Mouse (Mus musculus): ENCODE data around the gene Erg. TPM values are rescaled to one million over a fixed set of nuclear protein-coding genes. Genes with fewer than 3 reads are reported as not detected.

The Erg gene
- total RNA-seq, 1 experiment from 2014 or later, result 24.3 TPM

GRCm38 (mm10) chr16:95585541-95586310, 667 bp downstream of the Erg start:
- peak; percentile 38 for DNase-seq

GRCm38 (mm10) chr16:95584751-95585528, 1.5 kb downstream of the Erg start:
- no peak for DNase-seq

- no peak for DNase-seq
Measured at GRCm38 (mm10) chr16:95579289-95579688, 7.1 kb downstream of the Erg start.

- DNase-seq, result no peak
Measured at GRCm38 (mm10) chr16:95573163-95573562, 13.2 kb downstream of the Erg start.

- DNase-seq, result peak; percentile 20
Measured at GRCm38 (mm10) chr16:95570616-95571015, 15.8 kb downstream of the Erg start.

GRCm38 (mm10) chr16:95556834-95557233, 29.6 kb downstream of the Erg start:
- no peak for DNase-seq

GRCm38 (mm10) chr16:95553136-95553535, 33.3 kb downstream of the Erg start:
- DNase-seq, result no peak

GRCm38 (mm10) chr16:95552495-95552894, 33.9 kb downstream of the Erg start:
- DNase-seq, result no peak

GRCm38 (mm10) chr16:95550496-95550895, 35.9 kb downstream of the Erg start:
- DNase-seq, result no peak

- DNase-seq, result no peak
Measured at GRCm38 (mm10) chr16:95544753-95545152, 41.6 kb downstream of the Erg start.

- DNase-seq, result no peak
Measured at GRCm38 (mm10) chr16:95543471-95543870, 42.9 kb downstream of the Erg start.

- DNase-seq, result no peak
Measured at GRCm38 (mm10) chr16:95535151-95535550, 51.2 kb downstream of the Erg start.

- DNase-seq, result no peak
Measured at GRCm38 (mm10) chr16:95532387-95533077, 53.9 kb downstream of the Erg start.

GRCm38 (mm10) chr16:95527561-95527960, 58.8 kb downstream of the Erg start:
- no peak for DNase-seq

GRCm38 (mm10) chr16:95519520-95519919, 66.9 kb downstream of the Erg start:
- no peak for DNase-seq

- DNase-seq, result no peak
Measured at GRCm38 (mm10) chr16:95506051-95506450, 80.3 kb downstream of the Erg start.

- DNase-seq, result no peak
Measured at GRCm38 (mm10) chr16:95496582-95497300, 89.7 kb downstream of the Erg start.

GRCm38 (mm10) chr16:95494108-95494507, 92.3 kb downstream of the Erg start:
- DNase-seq, result no peak

GRCm38 (mm10) chr16:95493336-95493735, 93.1 kb downstream of the Erg start:
- DNase-seq, result no peak

- peak; percentile 38 for DNase-seq
Measured at GRCm38 (mm10) chr16:95492146-95492545, 94.2 kb downstream of the Erg start.

GRCm38 (mm10) chr16:95490386-95490785, 96.0 kb downstream of the Erg start:
- no peak for DNase-seq

All from adrenal gland, postnatal 25 days (tissue).